Mouse (Mus musculus) cerebellum, adult 2 months (tissue): ENCODE results near the gene Clcn2. TPM values are rescaled to one million over a fixed set of nuclear protein-coding genes. Genes with fewer than 3 reads are reported as not detected.
A peak's percentile ranks its signal among the peaks of the same experiment; 100 is the strongest.

Source experiments
- DNase-seq, 2 experiments: peaks; one replicate each; pipeline ENCODE4 v3.0.0; 2021
- H3K27ac ChIP-seq: fragments of 200-500 bp; 2 replicates; pipeline ENCODE4 v1.5.1; 2012; ENCODE audit warnings: low read length, control low read depth, inconsistent platforms; ENCODE audit not compliant: insufficient read depth
- H3K27me3 ChIP-seq: fragments of 200-500 bp; 2 replicates; pipeline ENCODE4 v1.6.1; 2012; ENCODE audit warnings: inconsistent platforms, mild to moderate bottlenecking, low read length, moderate library complexity; ENCODE audit not compliant: control insufficient read depth, insufficient read depth
- H3K4me1 ChIP-seq: fragments of 200-500 bp; 2 replicates; pipeline ENCODE4 v1.6.1; 2011; ENCODE audit warnings: low read length; ENCODE audit not compliant: control insufficient read depth, insufficient read depth
- H3K4me3 ChIP-seq: fragments of 200-500 bp; replicated peaks from 2 replicates; pipeline ENCODE3; 2011; ENCODE audit warnings: mild to moderate bottlenecking, low read depth, low read length, control low read depth; ENCODE audit not compliant: insufficient read depth
- CTCF ChIP-seq: fragments of 200-500 bp; IDR thresholded peaks from 2 replicates; pipeline ENCODE4 v1.5.1; 2011; ENCODE audit warnings: low read depth, mild to moderate bottlenecking, control low read depth, low read length, moderate library complexity, borderline replicate concordance; ENCODE audit not compliant: insufficient read depth
- POLR2A ChIP-seq: fragments of 200-500 bp; IDR thresholded peaks from 2 replicates; pipeline ENCODE4 v1.6.1; 2011; ENCODE audit warnings: low read length, control low read depth, borderline replicate concordance; ENCODE audit not compliant: insufficient read depth
- WGBS: fragments of 180-500 bp; shearing (Covaris S2); methylation state at CpG from one replicate; pipeline ENCODE4 v1.1.7; 2018; 5-methylcytosine and 5-hydroxymethylcytosine counted together
- polyA plus RNA-seq: library from polyadenylated mRNA; depleted of rRNA; stranded (reverse); fragments of >200 nt; gene quantifications from 2 replicates; pipeline ENCODE4 v1.2.3, GENCODE M21; 2012

The Clcn2 gene
- polyA plus RNA-seq, 1 experiment, result 94.4 TPM

- H3K27ac ChIP-seq, result no peak overlapping the region
- no peaks in the 10 kb centered on the region for H3K27me3 ChIP-seq
- TF ChIP-seq CTCF, result no peak
- TF ChIP-seq POLR2A, result no peak
- no peaks in the 10 kb centered on the region for H3K4me1 ChIP-seq
- 65% methylated on average over 1 of the region's 1 CpGs for WGBS
- H3K4me3 ChIP-seq, result no peak overlapping the region
- no peak for DNase-seq
These were observed 8.8 kb upstream of the Clcn2 start for GRCm38 (mm10) chr16:20726384-20726783.

- 86% methylated on average over 4 of the region's 4 CpGs for WGBS
- TF ChIP-seq POLR2A (no peak), CTCF (no peak)
- Histone ChIP-seq H3K4me1 (no peaks in the 10 kb centered on the region), H3K27me3 (no peaks in the 10 kb centered on the region), H3K27ac (no peak overlapping the region), H3K4me3 (no peak overlapping the region)
- peak in 1 of 2 experiments; percentile 4 for DNase-seq
These were observed 8.2 kb upstream of the Clcn2 start for GRCm38 (mm10) chr16:20725750-20726149.

GRCm38 (mm10) chr16:20725321-20725720 is 7.8 kb upstream of the Clcn2 start:
- TF ChIP-seq POLR2A (no peak), CTCF (no peak)
- Histone ChIP-seq H3K4me1 (no peaks in the 10 kb centered on the region), H3K4me3 (no peak overlapping the region), H3K27ac (no peak overlapping the region), H3K27me3 (no peaks in the 10 kb centered on the region)
- DNase-seq, result no peak
- 91% methylated on average over 7 of the region's 7 CpGs for WGBS

GRCm38 (mm10) chr16:20724338-20724748 is 6.8 kb upstream of the Clcn2 start:
- no peaks in the 10 kb centered on the region for H3K27me3 ChIP-seq
- WGBS, result 35% methylated on average over 5 of the region's 5 CpGs
- H3K4me1 ChIP-seq, result no peaks in the 10 kb centered on the region
- no peak overlapping the region for H3K4me3 ChIP-seq
- peak in 1 of 2 experiments; percentile 14 for DNase-seq
- H3K27ac ChIP-seq, result no peak overlapping the region
- TF ChIP-seq CTCF (peak; percentile 40), POLR2A (no peak)

GRCm38 (mm10) chr16:20723247-20723646 is 5.7 kb upstream of the Clcn2 start:
- no peaks in the 10 kb centered on the region for H3K4me1 ChIP-seq
- no peak for DNase-seq
- 77% methylated on average over 4 of the region's 4 CpGs for WGBS
- no peak overlapping the region for H3K4me3 ChIP-seq
- H3K27ac ChIP-seq, result no peak overlapping the region
- H3K27me3 ChIP-seq, result no peaks in the 10 kb centered on the region
- TF ChIP-seq CTCF (no peak), POLR2A (no peak)

GRCm38 (mm10) chr16:20722736-20723135 is 5.2 kb upstream of the Clcn2 start:
- Histone ChIP-seq H3K4me1 (no peaks in the 10 kb centered on the region), H3K27me3 (no peaks in the 10 kb centered on the region), H3K4me3 (no peak overlapping the region), H3K27ac (no peak overlapping the region)
- TF ChIP-seq POLR2A (no peak), CTCF (no peak)
- 87% methylated on average over 4 of the region's 4 CpGs for WGBS
- DNase-seq, result no peak

- no peak for TF ChIP-seq CTCF
- TF ChIP-seq POLR2A, result no peak
- Histone ChIP-seq H3K27ac (no peak overlapping the region), H3K4me1 (0 out of 2 replicates have a peak, but pooled peaks cover 2% of the 10 kb centered on the region), H3K4me3 (no peak overlapping the region), H3K27me3 (no peaks in the 10 kb centered on the region)
- DNase-seq, result no peak
- WGBS, result 88% methylated on average over 10 of the region's 10 CpGs
These were observed 4.3 kb upstream of the Clcn2 start for GRCm38 (mm10) chr16:20721808-20722207.

GRCm38 (mm10) chr16:20717978-20718670 is 578 bp upstream of the Clcn2 start:
- H3K4me1 ChIP-seq, result peaks cover 13% of the 10 kb centered on the region
- no peak overlapping the region for H3K27ac ChIP-seq
- TF ChIP-seq CTCF (no peak), POLR2A (no peak)
- no peaks in the 10 kb centered on the region for H3K27me3 ChIP-seq
- peak in 1 of 2 experiments; percentile 9 for DNase-seq
- H3K4me3 ChIP-seq, result peak overlapping the region; percentile 85
- 1% methylated on average over 18 of the region's 18 CpGs for WGBS

- TF ChIP-seq POLR2A (no peak), CTCF (no peak)
- Histone ChIP-seq H3K4me3 (peak overlapping the region; percentile 85), H3K27me3 (no peaks in the 10 kb centered on the region), H3K4me1 (peaks cover 17% of the 10 kb centered on the region), H3K27ac (peak overlapping the region; percentile 65)
- no peak for DNase-seq
- WGBS, result 1% methylated on average over 8 of the region's 8 CpGs
These were observed 735 bp downstream of the Clcn2 start for GRCm38 (mm10) chr16:20716841-20717180.
